Mouse (Mus musculus) ES-Bruce4 (cell line): ENCODE results near the gene Tgfb1. TPM values are rescaled to one million over a fixed set of nuclear protein-coding genes. Genes with fewer than 3 reads are reported as not detected.

Experiments used
- H3K27ac ChIP-seq: 2 replicates; pipeline ENCODE4 v1.5.1; 2012; ENCODE audit warnings: low read length, inconsistent platforms; ENCODE audit not compliant: insufficient read depth
- H3K27me3 ChIP-seq: 2 replicates; pipeline ENCODE4 v1.6.1; 2012; ENCODE audit warnings: mild to moderate bottlenecking, low read length, inconsistent platforms; ENCODE audit not compliant: control insufficient read depth, poor library complexity, insufficient read depth, severe bottlenecking
- H3K36me3 ChIP-seq: 2 replicates; pipeline ENCODE4 v1.6.1; 2012; ENCODE audit warnings: inconsistent platforms, mild to moderate bottlenecking, low read length, moderate library complexity; ENCODE audit not compliant: control insufficient read depth, poor library complexity, insufficient read depth, severe bottlenecking
- H3K4me1 ChIP-seq: one replicate; pipeline ENCODE4 v1.8.1; 2011; ENCODE audit warnings: low read length; ENCODE audit not compliant: control insufficient read depth, insufficient read depth
- H3K4me3 ChIP-seq: 2 replicates; pipeline ENCODE4 v1.5.1; 2011; ENCODE audit warnings: low read depth, mild to moderate bottlenecking, low read length
- H3K9ac ChIP-seq: 2 replicates; pipeline ENCODE4 v1.6.1; 2012; ENCODE audit warnings: low read depth, mild to moderate bottlenecking, inconsistent platforms; ENCODE audit not compliant: poor library complexity, severe bottlenecking
- H3K9me3 ChIP-seq: replicated peaks from 2 replicates; pipeline ENCODE4 v1.6.1; 2012; ENCODE audit warnings: mild to moderate bottlenecking, low read length, inconsistent platforms; ENCODE audit not compliant: control insufficient read depth, poor library complexity, insufficient read depth, severe bottlenecking
- CTCF ChIP-seq: IDR thresholded peaks from one replicate; pipeline ENCODE4 v1.8.1; 2011; ENCODE audit warnings: low read depth, low read length
- EP300 ChIP-seq: IDR thresholded peaks from 2 replicates; pipeline ENCODE4 v1.6.1; 2011; ENCODE audit warnings: low read depth, low read length; ENCODE audit not compliant: insufficient read depth
- POLR2A ChIP-seq: IDR thresholded peaks from one replicate; pipeline ENCODE4 v1.8.1; 2011; ENCODE audit warnings: low read length; ENCODE audit not compliant: insufficient read depth
- polyA plus RNA-seq: library from polyadenylated mRNA; stranded (reverse); fragments of >200 nt; gene quantifications from 2 replicates; pipeline ENCODE4 v1.2.4, GENCODE M21; 2011; ENCODE audit warnings: low read depth; ENCODE audit not compliant: missing spikeins, insufficient read depth, insufficient read length

Gene Tgfb1
- polyA plus RNA-seq, 1 experiment = 25.6 TPM

DNA sequence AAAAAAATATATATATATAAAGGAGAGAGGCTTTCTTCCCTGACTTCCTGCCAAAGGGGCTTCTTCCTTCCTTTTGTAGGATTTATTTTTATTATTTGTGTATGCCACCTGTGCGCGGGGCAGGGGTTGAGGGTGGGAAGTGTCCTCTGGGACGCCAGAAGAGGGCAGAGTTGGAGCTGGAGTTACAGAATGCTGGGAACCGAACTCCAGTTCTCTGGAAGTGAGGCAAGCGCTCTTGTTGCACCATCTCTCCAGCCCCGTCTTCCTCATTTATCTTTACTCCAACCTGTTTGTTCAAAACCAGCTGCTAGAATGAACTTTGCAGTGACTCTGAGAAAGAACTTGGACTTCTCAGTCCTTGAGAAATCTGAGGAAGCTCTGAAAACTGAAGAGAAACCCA is 6.8 kb upstream of the Tgfb1 start:
- Histone ChIP-seq H3K4me1 (peaks cover 7% of the 10 kb centered on the region), H3K27me3 (no peaks in the 10 kb centered on the region), H3K27ac (no peak overlapping the region), H3K9ac (peak overlapping the region; percentile 61; the same call in 1 of the 2 replicates), H3K9me3 (no peaks in the 10 kb centered on the region), H3K36me3 (no peaks in the 10 kb centered on the region), H3K4me3 (no peak overlapping the region)
- TF ChIP-seq EP300 (no peak), CTCF (peak; percentile 58)

DNA sequence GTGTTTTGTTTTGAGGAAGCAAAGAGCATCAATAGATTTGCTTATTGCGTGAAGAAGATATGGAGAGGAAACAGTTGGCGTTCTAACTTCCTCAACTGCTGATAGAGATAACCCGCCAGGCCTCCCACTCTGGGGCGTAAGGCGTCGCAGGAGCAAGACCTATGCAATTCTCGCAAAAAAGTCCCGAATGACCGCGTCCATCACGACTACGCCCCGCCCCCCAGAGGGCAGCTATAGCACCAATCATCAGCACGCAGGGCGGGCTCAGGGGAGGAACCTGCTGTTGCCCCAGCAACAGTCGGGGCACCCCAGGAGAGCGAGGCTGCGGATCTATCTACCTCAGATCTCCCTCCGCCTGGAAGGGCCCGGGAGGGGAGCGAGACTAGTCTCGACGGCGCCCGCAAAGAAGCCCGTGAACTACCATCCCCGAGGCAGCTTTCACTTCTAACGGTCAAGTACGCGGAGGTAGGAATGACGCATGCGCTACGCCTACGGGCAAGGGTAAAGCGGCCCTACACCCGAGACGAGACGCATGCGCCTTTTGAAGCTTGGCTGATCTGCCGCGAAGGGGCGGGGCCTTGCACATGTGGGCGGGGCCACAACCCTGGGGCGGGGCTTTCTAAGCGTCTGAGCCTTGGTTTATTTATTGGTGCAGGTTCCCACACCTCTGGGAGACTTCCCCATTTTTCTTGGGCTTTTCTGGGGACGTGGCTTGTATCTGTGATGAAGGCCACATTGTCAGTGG is 6.1 kb upstream of the Tgfb1 start, which contains the start of gene B9d2:
Gene B9d2 (plus strand): TSS at position 267 of the 745 bp plus-strand sequence.
- H3K27me3 ChIP-seq = no peaks in the 10 kb centered on the region
- H3K9ac ChIP-seq = peak within 1 kb of the TSS; percentile 61
- no peaks in the 10 kb centered on the region for H3K9me3 ChIP-seq
- H3K4me3 ChIP-seq = peak within 1 kb of the TSS; percentile 68
- peak within 1 kb of the TSS; percentile 31 for H3K27ac ChIP-seq
- peaks cover 5% of the 10 kb centered on the region for H3K4me1 ChIP-seq
- peak; percentile 57 for TF ChIP-seq POLR2A
- TF ChIP-seq CTCF = no peak
- no peak for TF ChIP-seq EP300
- H3K36me3 ChIP-seq = no peaks in the 10 kb centered on the region

DNA sequence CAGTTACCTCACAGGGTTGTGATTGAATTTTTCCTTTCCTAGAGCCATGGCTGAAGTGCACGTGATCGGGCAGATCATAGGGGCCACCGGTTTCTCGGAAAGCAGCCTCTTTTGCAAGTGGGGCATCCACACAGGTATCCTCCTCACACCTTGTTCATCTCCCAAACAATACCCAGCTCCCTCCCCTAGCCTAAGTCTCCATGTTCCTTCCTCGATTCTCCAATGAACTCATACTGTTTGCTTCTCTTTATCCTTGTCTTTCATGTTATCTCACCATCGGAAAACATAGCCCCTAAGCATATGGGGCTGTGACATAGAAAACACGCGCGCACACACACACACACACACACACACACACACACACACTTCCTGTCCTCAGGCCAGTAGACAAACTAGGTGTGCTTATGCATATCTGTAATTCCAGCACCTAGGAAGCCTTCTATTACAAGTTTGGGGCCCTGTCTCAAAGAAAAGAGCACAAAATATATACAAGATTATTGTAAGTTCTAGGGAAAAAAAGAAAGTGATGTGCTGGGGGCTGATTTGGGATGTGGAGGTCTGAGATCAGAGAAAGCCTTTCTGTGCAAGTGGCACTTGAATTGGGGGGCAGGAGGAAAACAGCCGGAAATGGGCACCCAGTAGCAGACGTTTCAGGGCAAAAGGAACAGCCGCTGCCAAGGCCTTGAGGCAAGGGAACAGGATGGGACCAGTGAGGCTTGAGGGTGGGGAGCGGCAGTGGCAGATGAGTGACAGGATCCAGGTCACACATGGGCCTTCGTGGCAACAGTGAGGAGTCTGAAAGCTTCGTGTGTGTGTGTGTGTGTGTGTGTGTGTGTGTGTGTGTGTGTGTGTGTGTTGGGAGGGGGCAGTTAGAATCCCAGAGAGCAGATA is 5.2 kb upstream of the Tgfb1 start:
- Histone ChIP-seq H3K4me1 (peaks cover 5% of the 10 kb centered on the region), H3K9me3 (no peaks in the 10 kb centered on the region), H3K4me3 (no peak overlapping the region), H3K27ac (no peak overlapping the region), H3K9ac (no peak overlapping the region), H3K36me3 (no peaks in the 10 kb centered on the region), H3K27me3 (no peaks in the 10 kb centered on the region)
- TF ChIP-seq EP300 (no peak), CTCF (no peak)

DNA sequence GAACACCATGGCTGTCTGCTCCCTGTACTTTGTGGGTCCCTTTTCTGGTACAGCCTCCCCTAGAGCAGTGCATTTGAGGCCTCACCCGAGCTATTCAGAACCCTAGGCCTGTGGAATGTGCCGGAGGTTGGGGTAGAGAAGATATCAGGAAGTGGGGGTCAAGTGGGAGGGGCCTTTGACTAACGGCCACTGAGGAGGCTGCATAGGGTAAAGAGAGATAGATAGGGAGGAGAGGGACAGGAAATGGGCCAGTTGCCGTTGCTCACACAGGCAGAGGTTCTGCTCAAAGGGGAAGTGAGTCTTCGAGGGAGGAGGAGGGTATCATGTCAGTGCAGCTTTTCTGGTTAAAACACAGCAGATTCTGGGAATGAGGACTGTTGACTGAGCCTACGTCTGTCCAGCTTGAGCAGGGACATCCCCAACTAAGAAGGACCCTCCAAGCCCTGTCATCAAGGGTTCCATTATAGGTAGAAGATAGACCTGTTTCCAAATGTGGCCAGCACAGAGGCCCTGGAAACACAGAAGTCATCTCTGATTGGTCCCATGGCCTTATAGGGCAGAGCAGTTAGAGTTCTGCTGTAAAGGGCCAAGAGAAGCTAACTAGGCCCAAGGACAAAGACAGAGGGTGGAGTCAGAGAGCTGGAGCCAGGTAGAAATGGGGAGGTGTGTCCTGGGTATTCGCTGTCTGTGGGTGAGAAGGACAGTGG is 3.2 kb upstream of the Tgfb1 start:
- Histone ChIP-seq H3K4me3 (no peak overlapping the region), H3K27ac (no peak overlapping the region), H3K9ac (no peak overlapping the region), H3K4me1 (peaks cover 5% of the 10 kb centered on the region), H3K36me3 (no peaks in the 10 kb centered on the region), H3K27me3 (no peaks in the 10 kb centered on the region), H3K9me3 (no peaks in the 10 kb centered on the region)
- TF ChIP-seq CTCF (no peak), POLR2A (no peak), EP300 (no peak)

DNA sequence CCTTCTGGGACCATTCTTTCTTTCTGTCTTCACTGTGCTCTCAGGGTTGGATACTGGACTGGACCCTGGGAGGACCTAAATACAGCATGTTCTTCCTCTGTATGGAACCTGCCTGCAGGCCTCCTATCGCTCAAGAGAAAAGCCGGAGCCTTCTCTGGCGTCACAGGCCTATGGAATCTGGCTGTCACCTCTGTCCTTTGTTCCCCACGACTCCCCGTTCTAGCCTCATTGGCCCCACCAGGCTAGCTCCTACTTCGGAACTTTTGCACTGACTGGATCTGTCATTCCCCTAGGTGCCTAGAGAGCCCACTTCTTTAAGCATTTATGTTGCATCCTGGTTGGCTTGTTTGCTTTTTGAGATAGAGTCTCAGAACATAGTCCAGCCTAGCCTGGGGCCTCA is 2.1 kb upstream of the Tgfb1 start:
- TF ChIP-seq EP300 = no peak
- Histone ChIP-seq H3K9ac (no peak overlapping the region), H3K27me3 (no peaks in the 10 kb centered on the region), H3K9me3 (no peaks in the 10 kb centered on the region), H3K4me3 (no peak overlapping the region), H3K36me3 (no peaks in the 10 kb centered on the region), H3K27ac (no peak overlapping the region), H3K4me1 (peaks cover 5% of the 10 kb centered on the region)
